Mouse (Mus musculus): ENCODE measurements around the gene Ift57. TPM values are rescaled to one million over a fixed set of nuclear protein-coding genes. Genes with fewer than 3 reads are reported as not detected.

Gene Ift57
- polyA plus RNA-seq (2015; fragmentation: Nextera tagmentation; extraction: Ambion mirVana) = 11.7 and 13.2 TPM in 2 replicates

GRCm38 (mm10) chr16:49698620-49699525, at the start of gene Ift57:
TSS of gene Ift57 (plus strand) at chr16:49699233.

GRCm38 (mm10) chr16:49799597-49800561, 100.8 kb downstream of the Ift57 start, which contains the start of gene Cd47:
TSS of gene Cd47 (plus strand) at chr16:49800533.

Other genes starting within 250 kb of the Ift57 start
- 63.3 and 69.5 TPM in 2 replicates for gene Cd47, start 101.3 kb downstream of the Ift57 start, polyA plus RNA-seq (2015; fragmentation: Nextera tagmentation; extraction: Ambion mirVana)